Mouse (Mus musculus) cerebellum, adult 2 months (tissue): ENCODE results near the gene F830045P16Rik. TPM values are rescaled to one million over a fixed set of nuclear protein-coding genes. Genes with fewer than 3 reads are reported as not detected.

Source experiments
- DNase-seq, 2 experiments: peaks; one replicate each; pipeline ENCODE4 v3.0.0; 2021
- H3K27ac ChIP-seq: fragments of 200-500 bp; 2 replicates; pipeline ENCODE4 v1.5.1; 2012; ENCODE audit warnings: low read length, control low read depth, inconsistent platforms; ENCODE audit not compliant: insufficient read depth
- H3K27me3 ChIP-seq: fragments of 200-500 bp; 2 replicates; pipeline ENCODE4 v1.6.1; 2012; ENCODE audit warnings: inconsistent platforms, mild to moderate bottlenecking, low read length, moderate library complexity; ENCODE audit not compliant: control insufficient read depth, insufficient read depth
- H3K4me1 ChIP-seq: fragments of 200-500 bp; 2 replicates; pipeline ENCODE4 v1.6.1; 2011; ENCODE audit warnings: low read length; ENCODE audit not compliant: control insufficient read depth, insufficient read depth
- H3K4me3 ChIP-seq: fragments of 200-500 bp; replicated peaks from 2 replicates; pipeline ENCODE3; 2011; ENCODE audit warnings: mild to moderate bottlenecking, low read depth, low read length, control low read depth; ENCODE audit not compliant: insufficient read depth
- CTCF ChIP-seq: fragments of 200-500 bp; IDR thresholded peaks from 2 replicates; pipeline ENCODE4 v1.5.1; 2011; ENCODE audit warnings: low read depth, mild to moderate bottlenecking, control low read depth, low read length, moderate library complexity, borderline replicate concordance; ENCODE audit not compliant: insufficient read depth
- POLR2A ChIP-seq: fragments of 200-500 bp; IDR thresholded peaks from 2 replicates; pipeline ENCODE4 v1.6.1; 2011; ENCODE audit warnings: low read length, control low read depth, borderline replicate concordance; ENCODE audit not compliant: insufficient read depth
- WGBS: fragments of 180-500 bp; shearing (Covaris S2); methylation state at CpG from one replicate; pipeline ENCODE4 v1.1.7; 2018; 5-methylcytosine and 5-hydroxymethylcytosine counted together
- polyA plus RNA-seq: library from polyadenylated mRNA; depleted of rRNA; stranded (reverse); fragments of >200 nt; gene quantifications from 2 replicates; pipeline ENCODE4 v1.2.3, GENCODE M21; 2012

F830045P16Rik gene
- polyA plus RNA-seq, 1 experiment, result 0.15 TPM

- 74% methylated on average over 3 of the region's 3 CpGs for WGBS
- DNase-seq, result no peak
- Histone ChIP-seq H3K27ac (no peak overlapping the region), H3K27me3 (no peaks in the 10 kb centered on the region), H3K4me1 (peaks cover 3% of the 10 kb centered on the region), H3K4me3 (no peak overlapping the region)
- TF ChIP-seq CTCF (no peak), POLR2A (no peak)
These were observed 22.4 kb upstream of the F830045P16Rik start for GRCm38 (mm10) chr2:129558875-129559219.

GRCm38 (mm10) chr2:129558008-129558874 is 21.8 kb upstream of the F830045P16Rik start:
- no peak for DNase-seq
- peaks cover 3% of the 10 kb centered on the region for H3K4me1 ChIP-seq
- no peaks in the 10 kb centered on the region for H3K27me3 ChIP-seq
- 59% methylated on average over 12 of the region's 12 CpGs for WGBS
- H3K4me3 ChIP-seq, result no peak overlapping the region
- H3K27ac ChIP-seq, result no peak overlapping the region
- TF ChIP-seq POLR2A, result no peak
- no peak for TF ChIP-seq CTCF

DNA sequence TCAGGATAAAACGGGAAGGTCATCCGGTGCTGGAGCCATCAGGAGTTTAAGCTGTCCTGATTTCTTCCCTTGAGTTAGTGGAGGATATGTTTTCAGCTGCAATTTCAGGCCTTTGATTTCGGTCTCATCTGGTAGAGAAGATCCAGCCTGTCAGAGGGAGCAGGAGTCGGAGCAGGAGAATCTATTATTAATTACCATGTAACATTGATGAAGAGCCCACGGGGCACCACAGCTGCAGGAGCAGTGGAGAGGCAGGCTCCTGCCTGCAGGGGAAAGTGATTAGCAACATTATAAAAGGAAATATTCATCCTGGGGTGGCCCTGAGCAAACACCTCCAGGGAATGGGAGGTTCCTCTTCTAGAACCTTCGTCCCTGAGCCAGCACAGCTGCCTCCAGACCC is 19.7 kb upstream of the F830045P16Rik start:
- TF ChIP-seq POLR2A (no peak), CTCF (no peak)
- no peak overlapping the region for H3K4me3 ChIP-seq
- no peaks in the 10 kb centered on the region for H3K27me3 ChIP-seq
- H3K4me1 ChIP-seq, result no peaks in the 10 kb centered on the region
- DNase-seq, result no peak
- no peak overlapping the region for H3K27ac ChIP-seq
- WGBS, result 87% methylated on average over 6 of the region's 6 CpGs

- Histone ChIP-seq H3K4me1 (peaks cover 17% of the 10 kb centered on the region), H3K27ac (no peak overlapping the region), H3K27me3 (no peaks in the 10 kb centered on the region), H3K4me3 (no peak overlapping the region)
- DNase-seq, result no peak
- TF ChIP-seq CTCF, result no peak
- no peak for TF ChIP-seq POLR2A
- WGBS, result 94% methylated on average over 2 of the region's 2 CpGs
These were observed 14.4 kb upstream of the F830045P16Rik start for GRCm38 (mm10) chr2:129550781-129551180.

- 28% methylated on average over 9 of the region's 9 CpGs for whole genome bisulfite sequencing
- Histone ChIP-seq H3K27ac (no peak overlapping the region), H3K4me1 (peaks cover 24% of the 10 kb centered on the region), H3K27me3 (no peaks in the 10 kb centered on the region), H3K4me3 (no peak overlapping the region)
- TF ChIP-seq POLR2A, result no peak
- no peak for TF ChIP-seq CTCF
- peak; percentile 62 to 63 for DNase-seq
These were observed 13.2 kb upstream of the F830045P16Rik start for GRCm38 (mm10) chr2:129549537-129550135.

- Histone ChIP-seq H3K27me3 (no peaks in the 10 kb centered on the region), H3K27ac (no peak overlapping the region), H3K4me3 (no peak overlapping the region), H3K4me1 (peaks cover 44% of the 10 kb centered on the region)
- DNase-seq, result no peak
- WGBS, result 82% methylated on average over 3 of the region's 3 CpGs
- TF ChIP-seq CTCF (no peak), POLR2A (no peak)
These were observed 10.4 kb upstream of the F830045P16Rik start for GRCm38 (mm10) chr2:129546772-129547171.

DNA sequence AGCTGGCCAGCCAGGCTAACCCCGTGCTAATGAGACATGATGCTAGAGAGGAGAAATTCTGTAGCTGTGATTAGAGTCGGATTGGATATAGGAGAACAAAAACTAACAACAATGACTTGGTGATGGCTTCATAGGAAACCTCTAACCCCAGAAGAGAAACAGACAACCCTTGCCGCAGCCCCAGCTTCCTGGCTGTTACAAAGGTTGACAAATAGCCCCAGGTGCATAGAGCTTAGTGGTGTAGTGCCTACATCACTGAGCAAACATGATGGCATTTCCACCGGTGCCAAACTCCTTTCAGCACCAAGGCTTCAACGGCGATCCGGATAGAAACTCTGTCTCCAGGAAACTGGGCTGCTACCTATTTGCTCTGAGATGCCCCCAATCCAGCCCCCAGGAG is 9.2 kb upstream of the F830045P16Rik start:
- peak in 1 of 2 experiments; percentile 41 for DNase-seq
- Histone ChIP-seq H3K27me3 (no peaks in the 10 kb centered on the region), H3K27ac (peak overlapping the region; percentile 78), H3K4me3 (no peak overlapping the region), H3K4me1 (peaks cover 44% of the 10 kb centered on the region)
- TF ChIP-seq POLR2A (no peak), CTCF (no peak)
- 22% methylated on average over 7 of the region's 7 CpGs for whole genome bisulfite sequencing

- peaks cover 46% of the 10 kb centered on the region for H3K4me1 ChIP-seq
- H3K27me3 ChIP-seq, result no peaks in the 10 kb centered on the region
- H3K27ac ChIP-seq, result peak overlapping the region; percentile 93
- H3K4me3 ChIP-seq, result no peak overlapping the region
- WGBS, result 6% methylated on average over 3 of the region's 3 CpGs
- DNase-seq, result peak; percentile 98 to 100
- TF ChIP-seq CTCF (0 out of 2 replicates have a peak, but pooled peaks have one; percentile 21), POLR2A (no peak)
These were observed 8.5 kb upstream of the F830045P16Rik start for GRCm38 (mm10) chr2:129544919-129545318.
